Mouse (Mus musculus) limb, embryonic 14.5 days (tissue): ENCODE measurements around the gene Tmem144. TPM values are rescaled to one million over a fixed set of nuclear protein-coding genes. Genes with fewer than 3 reads are reported as not detected.

ENCODE experiments used
- ATAC-seq: fragments of 200-750 bp; cut with Nextera tagmentation; 2 replicates; pipeline ENCODE4 v1.8.0; 2017; ENCODE audit warnings: low read depth, moderate number of reproducible peaks, moderate TSS enrichment; ENCODE audit not compliant: low FRiP score
- DNase-seq: peaks from one replicate; pipeline ENCODE4 v3.0.0-alpha.2; 2015; ENCODE audit warnings: low spot score
- H3K27ac ChIP-seq: fragments of 300-500 bp; sonication (generic); replicated peaks from 2 replicates; pipeline ENCODE4 v1.5.1; 2014; ENCODE audit warnings: low read depth, mild to moderate bottlenecking, low read length, moderate library complexity, mixed read lengths
- H3K27me3 ChIP-seq: fragments of 300-500 bp; sonication (generic); 2 replicates; pipeline ENCODE4 v1.6.1; 2014; ENCODE audit warnings: low read length, mixed read lengths; ENCODE audit not compliant: control insufficient read depth, insufficient read depth
- H3K36me3 ChIP-seq: fragments of 300-500 bp; sonication (generic); 2 replicates; pipeline ENCODE4 v1.6.1; 2014; ENCODE audit warnings: mild to moderate bottlenecking, low read length, moderate library complexity, mixed read lengths; ENCODE audit not compliant: control insufficient read depth, insufficient read depth
- H3K4me1 ChIP-seq: fragments of 300-500 bp; sonication (generic); 2 replicates; pipeline ENCODE4 v1.6.1; 2014; ENCODE audit warnings: antibody characterized with exemption, low read length, mixed read lengths; ENCODE audit not compliant: control insufficient read depth, insufficient read depth
- H3K4me2 ChIP-seq: fragments of 300-500 bp; sonication (generic); replicated peaks from 2 replicates; pipeline ENCODE4 v1.6.1; 2014; ENCODE audit warnings: low read depth, mild to moderate bottlenecking, low read length, moderate library complexity; ENCODE audit not compliant: severe bottlenecking
- H3K4me3 ChIP-seq: fragments of 300-500 bp; sonication (generic); replicated peaks from 2 replicates; pipeline ENCODE4 v1.5.1; 2014; ENCODE audit warnings: low read length
- H3K9ac ChIP-seq: fragments of 300-500 bp; sonication (generic); 2 replicates; pipeline ENCODE4 v1.6.1; 2014; ENCODE audit warnings: mild to moderate bottlenecking, low read depth, low read length, moderate library complexity; ENCODE audit not compliant: severe bottlenecking
- H3K9me3 ChIP-seq: fragments of 300-500 bp; sonication (generic); 2 replicates; pipeline ENCODE4 v1.6.1; 2016; ENCODE audit warnings: low read length; ENCODE audit not compliant: control insufficient read depth
- POLR2A ChIP-seq: fragments of 200-500 bp; IDR thresholded peaks from 2 replicates; pipeline ENCODE4 v1.8.0; 2012; ENCODE audit warnings: inconsistent platforms, mild to moderate bottlenecking, moderate library complexity, borderline replicate concordance; ENCODE audit not compliant: insufficient read depth, insufficient read length; ENCODE audit errors: extremely low read depth
- WGBS: fragments of 180-500 bp; shearing (Covaris S2); extraction: QIAGEN DNeasy Blood & Tissue Kit; methylation state at CpG from one replicate; pipeline ENCODE4 v1.1.7; 2014; 5-methylcytosine and 5-hydroxymethylcytosine counted together
- polyA plus RNA-seq, 2 experiments: library from polyadenylated mRNA; depleted of rRNA in 1 of 2; stranded (reverse) in 1 of 2; unstranded in 1 of 2; fragments of >200 nt; fragmentation: Nextera tagmentation in 1 of 2; extraction: Ambion mirVana in 1 of 2; gene quantifications; 2 replicates each; pipeline versions ENCODE4 v1.2.1 to v1.2.3; 2012 to 2014

Gene Tmem144
- polyA plus RNA-seq, 2 experiments = 1.2 to 3.3 TPM

- Histone ChIP-seq H3K27ac (0 out of 2 replicates have a peak overlapping the region, but pooled peaks have one; percentile 26), H3K4me1 (peaks cover 22% of the 10 kb centered on the region), H3K27me3 (no peaks in the 10 kb centered on the region), H3K9me3 (no peaks in the 10 kb centered on the region), H3K4me2 (peak overlapping the region; percentile 59), H3K4me3 (peak overlapping the region; percentile 36), H3K36me3 (no peaks in the 10 kb centered on the region), H3K9ac (peak overlapping the region; percentile 45)
- WGBS = 3% methylated on average over 19 of the region's 19 CpGs
- DNase-seq (peak; percentile 43), ATAC-seq (0 out of 2 replicates have a peak, but pooled peaks have one; percentile 18)
- TF ChIP-seq POLR2A = no peak
Measured at GRCm38 (mm10) chr3:79885686-79886356, 33.2 kb upstream of the Tmem144 start.

- WGBS = 5% methylated on average over 9 of the region's 9 CpGs
- Histone ChIP-seq H3K36me3 (no peaks in the 10 kb centered on the region), H3K27me3 (no peaks in the 10 kb centered on the region), H3K27ac (peak overlapping the region; percentile 61), H3K9me3 (no peaks in the 10 kb centered on the region), H3K4me3 (peak overlapping the region; percentile 28), H3K4me1 (peaks cover 22% of the 10 kb centered on the region), H3K9ac (peak overlapping the region; percentile 38; the same call in 1 of the 2 replicates), H3K4me2 (peak overlapping the region; percentile 58)
- ATAC-seq (no peak), DNase-seq (peak; percentile 53)
- no peak for TF ChIP-seq POLR2A
Measured at GRCm38 (mm10) chr3:79884761-79885189, 32.2 kb upstream of the Tmem144 start.

GRCm38 (mm10) chr3:79884305-79884704 is 31.7 kb upstream of the Tmem144 start, which contains the start of gene Fam198b:
Gene Fam198b, plus strand, starts transcription at chr3:79884533.
- 34% methylated on average over 5 of the region's 5 CpGs for whole genome bisulfite sequencing
- peak within 1 kb of the TSS; percentile 28 for H3K4me3 ChIP-seq
- peaks cover 22% of the 10 kb centered on the region for H3K4me1 ChIP-seq
- no peaks in the 10 kb centered on the region for H3K36me3 ChIP-seq
- DNase-seq (no peak), ATAC-seq (no peak)
- no peaks in the 10 kb centered on the region for H3K9me3 ChIP-seq
- TF ChIP-seq POLR2A = no peak
- no peaks in the 10 kb centered on the region for H3K27me3 ChIP-seq
- peak within 1 kb of the TSS; percentile 58 for H3K4me2 ChIP-seq
- H3K27ac ChIP-seq = peak within 1 kb of the TSS; percentile 61
- peak within 1 kb of the TSS; percentile 38; the same call in 1 of the 2 replicates for H3K9ac ChIP-seq

GRCm38 (mm10) chr3:79883092-79883491 is 30.5 kb upstream of the Tmem144 start:
- no peak for TF ChIP-seq POLR2A
- H3K9ac ChIP-seq = no peak overlapping the region
- no peak overlapping the region for H3K27ac ChIP-seq
- H3K4me3 ChIP-seq = no peak overlapping the region
- H3K4me2 ChIP-seq = no peak overlapping the region
- H3K4me1 ChIP-seq = peaks cover 22% of the 10 kb centered on the region
- no peaks in the 10 kb centered on the region for H3K27me3 ChIP-seq
- peak; percentile 56 for DNase-seq
- ATAC-seq = no peak
- no peaks in the 10 kb centered on the region for H3K36me3 ChIP-seq
- no peaks in the 10 kb centered on the region for H3K9me3 ChIP-seq
- 51% methylated on average over 7 of the region's 7 CpGs for WGBS

- no peaks in the 10 kb centered on the region for H3K27me3 ChIP-seq
- WGBS = 67% methylated on average over 2 of the region's 2 CpGs
Measured at GRCm38 (mm10) chr3:79881645-79882044, 29.1 kb upstream of the Tmem144 start.

More at GRCm38 (mm10) chr3:79881645-79882044, 29.1 kb upstream of the Tmem144 start:
- Histone ChIP-seq H3K4me3 (no peak overlapping the region), H3K36me3 (no peaks in the 10 kb centered on the region), H3K27ac (no peak overlapping the region), H3K4me1 (peaks cover 18% of the 10 kb centered on the region), H3K4me2 (no peak overlapping the region), H3K9ac (no peak overlapping the region), H3K9me3 (no peaks in the 10 kb centered on the region)
- no peak for TF ChIP-seq POLR2A
- no peak for DNase-seq
- no peak for ATAC-seq
